Mouse (Mus musculus): ENCODE data around the gene Bclaf3.
"Not testable (repeated sequence)": the region's sequence is repeated elsewhere in the genome, so short reads cannot be mapped to it uniquely, and the experiment has no call there.

Bclaf3 gene

DNA sequence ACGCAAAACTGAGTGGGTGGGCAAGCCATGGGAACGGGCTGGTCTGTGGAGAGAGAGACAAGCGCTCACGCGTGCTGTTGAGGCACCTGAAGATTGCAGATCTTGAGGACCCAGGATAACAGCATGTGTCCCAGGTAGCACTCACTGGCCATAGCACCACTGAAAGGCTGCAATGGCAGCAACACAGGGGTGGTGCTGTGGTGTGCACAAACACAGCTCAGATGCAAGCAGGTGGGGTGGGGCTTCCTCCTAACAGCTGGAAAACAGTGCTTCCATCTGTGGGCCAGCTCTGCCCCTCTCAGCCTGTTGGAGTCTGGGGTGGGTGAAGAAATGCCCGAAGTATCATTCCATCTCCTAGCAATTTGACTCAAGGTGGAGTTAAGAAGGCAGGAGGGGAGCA lies at the start of gene Bclaf3:
Gene Bclaf3, plus strand, starts transcription at position 301 of the 400 bp plus-strand sequence.
- DNase-seq: no peak

DNA sequence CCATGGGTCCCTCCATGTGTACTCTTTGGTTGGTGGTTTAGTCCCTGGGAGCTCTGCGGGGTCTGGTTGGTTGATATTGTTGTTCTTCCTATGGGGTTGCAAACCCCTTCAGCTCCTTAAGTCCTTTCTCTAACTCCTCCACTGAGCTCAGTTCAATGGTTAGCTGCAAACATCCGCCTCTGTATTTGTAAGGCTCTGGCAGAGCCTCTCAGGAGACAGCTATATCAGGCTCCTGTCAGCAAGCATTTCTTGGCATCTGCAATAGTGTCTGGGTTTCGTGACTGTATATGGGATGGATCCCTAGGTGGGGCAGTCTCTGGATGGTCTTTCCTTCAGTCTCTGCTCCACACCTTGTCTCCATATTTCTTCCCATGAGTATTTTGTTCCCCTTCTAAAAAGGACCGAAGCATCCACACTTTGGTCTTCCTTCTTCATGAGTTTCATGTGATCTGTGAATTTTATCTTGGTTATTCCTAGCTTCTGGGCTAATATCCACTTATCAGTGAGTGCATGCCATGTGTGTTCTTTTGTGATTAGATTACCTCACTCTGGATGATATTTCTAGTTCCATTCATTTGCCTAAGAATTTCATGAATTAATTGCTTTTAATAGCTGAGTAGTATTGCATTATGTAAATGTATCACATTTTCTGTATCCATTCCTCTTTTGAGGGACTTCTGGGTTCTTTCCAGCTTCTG lies 48.1 kb upstream of the Bclaf3 start:
- not testable (repeated sequence) for DNase-seq

DNA sequence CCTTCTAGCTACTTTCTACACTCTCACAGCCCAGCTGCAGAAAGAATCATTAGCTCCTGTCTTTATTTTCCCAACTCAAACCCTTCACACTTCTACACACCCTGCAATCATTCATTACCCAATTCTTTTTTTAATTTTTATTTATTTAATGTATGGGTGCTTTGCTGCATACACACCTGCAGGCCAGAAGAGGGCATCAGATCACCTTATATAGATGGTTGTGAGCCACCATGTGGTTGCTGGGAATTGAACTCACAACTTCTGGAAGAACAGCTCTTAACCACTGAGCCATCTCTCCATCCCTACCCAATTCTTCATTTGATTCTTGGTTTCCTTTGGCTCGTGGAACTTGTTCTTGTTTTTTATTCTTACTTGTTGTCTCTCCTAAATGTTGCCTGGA lies 42.2 kb upstream of the Bclaf3 start:
- no peak for DNase-seq

DNA sequence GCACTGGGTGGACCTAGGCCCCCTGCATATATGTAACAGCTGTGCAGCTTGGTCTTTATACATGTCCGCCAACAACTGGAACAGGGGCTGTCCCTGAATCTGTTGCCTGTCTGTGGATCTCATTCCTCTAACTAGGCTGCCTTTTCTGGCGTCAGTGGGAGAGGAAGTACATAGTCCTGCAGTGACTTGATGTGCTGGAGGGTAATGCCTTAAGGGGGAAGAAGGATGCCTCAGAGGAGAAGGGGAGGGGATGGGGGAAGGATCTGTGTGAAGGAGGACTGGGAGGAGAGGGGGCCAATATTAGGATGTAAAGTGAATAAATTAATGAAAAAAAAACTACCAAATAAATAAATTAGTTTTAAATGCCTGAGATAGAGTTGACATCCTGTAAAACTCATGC lies 23.3 kb upstream of the Bclaf3 start:
- no peak for DNase-seq

DNA sequence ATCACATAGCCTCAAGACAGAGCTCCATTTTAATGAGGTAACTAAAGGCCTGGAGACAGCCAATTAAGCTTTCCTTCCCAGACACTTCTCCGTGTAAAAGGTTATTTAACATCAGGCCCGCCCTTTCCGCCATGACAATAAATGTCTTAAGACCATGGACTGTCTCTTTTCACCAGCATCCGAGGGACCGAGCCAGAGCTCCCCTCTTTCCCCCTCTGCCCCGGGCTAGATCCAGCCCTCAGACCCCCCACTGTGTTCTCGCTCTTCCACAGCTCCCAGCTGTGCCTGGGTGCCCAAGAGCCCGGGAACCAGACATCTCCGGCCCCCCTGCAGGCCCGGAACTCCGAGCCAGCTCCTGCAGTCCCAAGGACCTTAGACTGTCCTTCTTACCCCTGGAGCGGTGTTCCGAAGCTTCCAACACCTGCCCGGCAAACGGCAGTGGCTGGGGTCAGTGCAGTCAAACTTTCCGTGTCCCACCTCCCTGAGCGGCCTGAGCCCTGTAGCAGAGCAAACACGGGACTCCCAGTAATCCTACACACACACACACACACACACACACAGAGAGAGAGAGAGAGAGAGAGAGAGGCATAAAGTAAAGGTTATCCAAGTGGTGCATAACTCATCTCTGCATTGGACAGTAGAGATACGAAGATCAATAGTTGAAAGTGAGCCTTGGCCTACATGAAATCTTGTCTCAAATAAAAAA lies 18.0 kb upstream of the Bclaf3 start:
- no peak for DNase-seq

DNA sequence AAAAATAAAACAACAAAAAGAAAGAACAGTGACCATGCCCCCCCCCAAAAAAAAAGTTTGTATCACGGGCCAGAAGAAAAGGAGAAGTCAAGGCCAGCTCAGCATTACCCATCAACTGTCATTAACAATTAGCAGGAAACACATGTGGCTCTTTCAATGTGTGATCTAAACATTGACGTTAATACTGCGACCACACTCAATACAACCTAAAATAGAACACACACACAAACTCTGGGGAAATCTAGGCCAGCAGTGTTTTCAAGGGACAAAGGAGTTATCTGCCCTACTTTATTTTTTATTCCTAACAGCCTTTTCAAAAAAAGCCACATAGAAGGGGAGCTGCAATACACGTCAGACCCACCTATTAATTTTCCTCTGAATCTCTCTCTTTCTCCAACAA lies 17.4 kb upstream of the Bclaf3 start:
- DNase-seq: no peak

DNA sequence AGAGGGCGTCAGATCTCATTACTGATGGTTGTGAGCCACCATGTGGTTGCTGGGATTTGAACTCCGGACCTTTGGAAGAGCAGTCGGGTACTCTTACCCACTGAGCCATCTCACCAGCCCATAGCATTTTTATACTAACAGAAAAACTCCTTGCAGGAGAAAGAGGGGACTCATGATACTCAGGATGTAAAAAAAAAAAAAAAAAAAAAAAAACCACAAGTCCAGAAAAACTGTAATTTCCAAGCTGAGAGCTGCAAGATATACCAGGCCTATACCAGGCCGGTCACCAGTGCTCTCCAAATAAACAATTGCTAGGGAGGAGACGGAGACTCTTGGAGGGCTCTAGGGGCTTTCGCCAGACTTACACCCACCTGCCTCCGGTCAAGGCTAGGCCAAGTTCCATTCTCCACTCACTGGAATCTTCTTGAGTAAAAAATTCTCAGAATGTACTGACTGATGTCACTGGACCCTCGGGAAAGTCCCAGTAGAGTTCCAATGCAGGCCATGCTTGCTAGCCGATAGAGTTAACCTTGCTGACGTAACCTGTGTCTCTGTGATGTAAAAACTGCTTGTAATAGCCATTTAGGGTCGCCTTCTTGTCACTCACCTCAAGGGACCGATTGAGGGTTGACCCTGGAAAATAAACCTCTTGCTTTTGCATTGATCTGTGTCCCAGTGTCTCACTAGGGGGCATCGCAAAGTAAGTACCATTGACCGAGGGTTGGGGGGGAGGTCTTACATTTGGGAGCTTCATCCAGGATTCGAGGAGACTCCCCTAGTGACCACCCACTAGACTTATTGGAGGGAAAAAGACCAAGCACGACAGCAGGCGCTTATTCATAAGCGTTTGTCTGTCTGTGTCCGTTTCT lies 16.4 kb upstream of the Bclaf3 start:
- DNase-seq: no peak

DNA sequence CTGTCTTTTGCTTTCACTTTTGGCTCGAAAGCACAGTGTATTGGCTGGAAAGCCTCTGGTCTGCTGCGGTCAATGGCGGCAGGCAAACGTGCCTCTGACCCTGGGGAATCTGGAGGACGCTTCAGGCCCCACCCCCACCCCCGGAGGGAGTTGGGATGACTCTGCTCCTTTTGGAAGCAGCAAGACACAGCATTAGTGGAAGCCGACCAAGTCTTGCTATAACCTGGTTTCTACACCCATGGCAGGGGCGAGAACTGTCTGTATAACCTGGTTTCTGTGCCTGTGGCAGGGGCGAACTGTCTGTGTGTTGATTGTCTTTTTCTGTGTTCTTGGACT lies 15.8 kb upstream of the Bclaf3 start:
- no peak for DNase-seq

DNA sequence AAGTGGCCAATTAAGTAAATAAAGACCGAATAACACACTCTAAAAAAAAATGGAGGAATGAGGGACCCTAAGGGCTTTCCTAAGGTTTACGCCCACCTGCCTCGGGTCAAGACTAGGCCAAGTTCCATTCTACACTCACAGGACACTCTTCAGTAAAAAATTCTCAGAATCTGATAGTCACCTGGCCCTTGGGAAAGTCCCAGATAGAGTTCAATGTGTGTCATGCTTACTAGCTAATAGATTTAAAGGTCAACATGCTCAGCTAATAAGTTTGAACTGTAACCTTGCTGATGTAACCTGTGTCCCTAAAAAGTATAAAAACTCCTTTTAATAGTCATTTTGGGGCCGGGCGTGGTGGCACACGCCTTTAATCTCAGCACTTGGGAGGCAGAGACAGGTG lies 10.9 kb upstream of the Bclaf3 start:
- DNase-seq: no peak

DNA sequence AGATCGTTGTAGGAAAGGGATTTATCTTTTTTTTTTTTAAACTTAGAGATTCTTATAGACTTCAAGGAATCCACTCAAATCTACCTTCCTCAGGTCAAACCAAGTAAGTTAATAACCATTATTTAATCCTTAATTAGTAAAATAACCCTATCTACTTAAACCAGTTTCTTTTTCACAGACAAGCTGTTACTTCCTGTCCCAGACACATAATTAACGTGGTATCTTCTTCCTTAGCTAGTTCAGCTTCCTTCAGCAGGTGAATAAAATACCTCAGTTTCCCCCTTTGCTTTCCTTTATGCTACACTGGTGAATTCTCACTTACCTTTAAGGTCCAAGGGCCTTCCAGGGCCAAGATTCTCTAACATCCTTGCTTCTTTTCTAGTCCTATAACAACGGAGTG lies 4.7 kb upstream of the Bclaf3 start:
- no peak for DNase-seq

DNA sequence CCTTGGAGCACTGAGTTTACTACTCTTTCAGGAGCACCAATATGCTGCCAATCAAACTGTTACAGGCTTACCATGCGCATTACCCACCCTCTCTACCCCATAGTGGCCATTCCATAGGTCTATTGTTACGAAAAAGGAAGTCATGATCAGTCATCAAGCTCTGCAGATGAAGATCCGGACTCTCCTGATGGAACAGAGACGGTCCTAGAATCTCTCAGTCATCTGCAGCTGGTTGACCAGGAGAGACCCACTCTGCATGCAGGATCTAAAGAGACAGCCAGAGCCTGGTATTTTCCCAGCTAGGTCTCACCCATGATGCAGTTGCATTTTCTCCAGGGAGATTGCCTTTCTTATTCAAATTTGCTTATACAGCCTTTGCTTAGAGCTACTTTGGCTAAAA lies 3.8 kb upstream of the Bclaf3 start:
- DNase-seq: no peak

DNA sequence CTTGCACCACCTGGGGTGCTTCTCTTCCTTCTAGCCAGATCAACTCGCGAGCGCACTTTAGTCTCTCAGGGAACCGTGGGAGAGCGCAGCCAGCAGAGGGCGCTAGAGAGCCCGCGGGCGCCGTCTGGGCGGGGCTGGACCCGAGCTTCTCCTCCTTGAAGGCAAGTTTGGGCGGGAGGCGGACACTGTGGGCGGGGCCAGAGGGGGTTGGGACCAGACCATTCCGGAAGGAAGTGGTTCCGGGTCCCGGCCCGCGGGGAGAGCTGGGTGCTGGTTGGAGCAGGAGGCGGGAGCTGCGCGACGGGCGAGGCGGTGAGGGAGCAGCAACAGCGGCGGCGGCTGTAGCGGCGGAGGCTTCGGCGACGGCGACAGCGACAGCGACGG lies 5.9 kb downstream of the Bclaf3 start:
- peak; percentile 90 to 95 for DNase-seq

DNA sequence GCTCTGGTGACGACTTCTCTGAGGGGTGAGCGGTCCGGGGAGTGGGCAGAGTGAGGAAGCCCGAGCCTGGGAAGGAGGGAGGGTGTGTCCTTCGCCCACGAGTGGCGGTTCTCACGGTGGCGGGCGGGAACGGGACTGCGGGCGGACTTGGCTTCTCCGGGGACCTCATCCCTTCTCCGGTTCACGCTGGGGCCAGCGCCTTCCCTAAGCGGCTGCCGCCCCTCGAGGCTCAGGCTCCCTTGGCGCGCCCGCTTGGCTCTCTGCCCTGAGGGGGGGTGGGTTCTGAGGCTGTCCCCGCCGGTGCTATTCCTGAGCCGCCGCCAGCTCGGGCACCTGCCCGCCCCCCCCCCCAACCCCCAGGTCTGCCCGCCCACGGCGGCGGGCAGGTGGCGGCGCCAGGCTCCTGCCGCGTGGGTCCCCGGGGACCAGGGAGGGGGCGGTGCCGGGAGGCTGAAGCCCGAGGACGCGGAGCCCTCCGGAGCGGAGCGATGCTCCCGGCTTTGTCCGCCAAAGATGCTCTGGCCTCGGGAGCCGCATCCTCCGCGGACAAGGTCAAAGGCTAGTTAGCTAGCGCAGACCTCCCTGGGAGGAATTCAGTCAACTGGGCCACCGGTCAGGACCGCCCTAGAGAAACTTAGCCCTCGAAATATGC lies 6.4 kb downstream of the Bclaf3 start:
- DNase-seq: no peak

DNA sequence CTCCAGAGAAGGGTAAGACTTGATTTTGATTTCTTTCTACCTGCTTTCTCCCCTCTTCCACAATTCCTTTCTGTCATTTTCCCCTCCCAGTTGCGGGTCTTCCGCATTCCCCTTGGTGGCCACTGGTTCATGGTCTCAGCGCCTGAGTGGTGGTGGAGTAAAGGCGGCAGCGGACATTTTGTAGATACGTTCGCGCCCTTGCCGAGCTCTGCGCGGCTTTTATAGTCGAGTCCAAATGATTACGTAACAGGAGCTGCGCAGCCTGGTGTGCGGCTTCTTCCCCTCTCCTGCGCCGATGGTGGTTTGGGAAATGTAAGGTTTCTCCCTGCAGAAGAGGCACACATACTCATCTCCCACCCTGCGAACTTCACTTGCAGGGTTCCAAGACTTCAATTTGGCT lies 15.4 kb downstream of the Bclaf3 start:
- no peak for DNase-seq

DNA sequence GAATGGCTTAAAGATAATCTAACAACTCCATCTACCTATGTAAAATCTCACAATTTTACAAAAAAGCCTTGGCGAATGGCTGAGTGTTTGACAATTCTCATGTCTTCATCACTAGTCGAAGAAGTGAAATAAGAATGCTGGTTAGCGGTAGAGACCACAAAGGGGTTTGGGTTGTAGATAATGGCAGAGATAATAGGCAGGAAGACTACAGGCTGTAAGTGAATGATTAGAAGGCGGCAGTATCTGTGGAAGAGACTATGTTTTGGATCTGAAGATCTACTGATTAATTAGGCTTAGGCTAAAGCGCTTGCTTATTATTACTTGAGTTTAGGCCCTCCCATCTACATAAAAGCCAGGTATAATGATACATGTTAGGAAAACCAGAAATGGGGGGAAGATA lies 20.6 kb downstream of the Bclaf3 start:
- no peak for DNase-seq

DNA sequence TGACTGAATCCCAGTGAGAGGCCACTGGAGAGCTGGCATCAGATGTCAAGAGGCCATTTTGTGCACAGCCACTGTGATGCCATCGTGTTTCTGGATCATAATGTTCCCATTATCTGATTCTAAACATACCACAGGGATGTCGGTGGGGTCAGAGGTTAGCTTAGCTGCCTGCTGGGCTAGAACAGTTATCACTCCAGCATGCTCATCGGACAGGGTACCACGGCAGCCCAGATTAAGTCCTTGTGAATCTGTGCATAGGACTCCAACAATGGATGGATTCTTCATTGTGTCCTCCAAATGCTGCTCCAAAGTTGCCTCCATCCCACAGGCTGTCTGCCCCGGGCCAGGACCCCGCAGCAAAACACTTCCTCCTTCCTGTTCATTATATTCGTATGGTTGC lies 58.2 kb downstream of the Bclaf3 start:
- not testable (repeated sequence) for DNase-seq

DNA sequence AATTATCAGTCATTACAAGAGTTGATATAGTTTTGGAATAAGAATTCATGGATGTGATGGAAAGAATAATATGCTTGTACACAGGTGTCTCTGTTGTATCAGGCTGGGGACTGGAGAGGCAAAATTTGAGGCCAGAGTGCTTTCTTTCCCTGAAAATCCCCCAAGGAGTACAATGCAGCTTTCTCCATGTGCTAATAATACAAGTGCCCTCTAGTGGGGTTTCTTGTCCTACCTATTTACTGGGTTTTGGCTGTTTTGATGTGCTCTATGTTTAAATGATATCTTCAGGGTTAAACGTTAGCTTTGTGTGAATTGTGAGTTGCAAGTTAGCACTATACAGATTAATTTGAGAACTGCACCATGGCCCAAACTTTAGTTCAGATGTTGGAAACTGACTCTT lies 65.1 kb downstream of the Bclaf3 start:
- no peak for DNase-seq

DNA sequence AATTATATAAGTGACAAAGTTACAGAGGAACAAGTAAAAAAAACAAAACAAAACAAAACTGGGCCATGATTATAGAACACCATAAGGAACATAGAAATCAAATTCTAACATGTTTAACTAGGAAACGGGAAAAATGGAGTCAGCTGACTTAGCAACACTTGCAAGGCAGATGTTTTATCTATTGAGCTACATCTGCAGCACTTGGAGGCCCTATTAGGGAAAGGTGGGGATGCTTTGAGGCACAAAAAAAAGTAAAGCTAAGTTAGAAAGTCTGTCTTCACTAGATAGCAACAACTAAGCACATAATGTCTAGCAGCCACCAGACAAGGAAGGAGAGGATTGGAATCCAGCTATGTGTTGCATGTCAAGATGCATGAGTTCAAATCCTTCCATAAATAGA lies 71.0 kb downstream of the Bclaf3 start:
- DNase-seq: no peak

DNA sequence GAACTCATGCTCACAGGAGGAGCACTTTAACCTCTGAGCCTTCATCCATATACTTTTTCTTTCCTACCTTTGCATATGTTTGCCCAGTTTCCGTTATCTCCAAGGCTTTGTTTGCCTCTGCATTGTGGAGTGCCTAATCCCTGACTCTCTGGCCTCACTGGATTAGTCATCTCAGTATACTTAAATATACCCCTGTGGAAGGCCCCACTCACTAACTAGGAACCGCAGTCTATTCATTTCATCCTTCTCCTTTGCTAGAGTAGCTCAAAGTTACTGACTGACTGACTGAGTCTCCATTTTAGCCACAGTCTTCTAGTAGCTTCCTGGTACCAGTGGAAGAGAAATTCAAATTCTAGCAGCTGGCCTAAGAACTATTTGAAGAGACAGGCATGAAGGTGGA lies 78.3 kb downstream of the Bclaf3 start:
- DNase-seq: no peak

DNA sequence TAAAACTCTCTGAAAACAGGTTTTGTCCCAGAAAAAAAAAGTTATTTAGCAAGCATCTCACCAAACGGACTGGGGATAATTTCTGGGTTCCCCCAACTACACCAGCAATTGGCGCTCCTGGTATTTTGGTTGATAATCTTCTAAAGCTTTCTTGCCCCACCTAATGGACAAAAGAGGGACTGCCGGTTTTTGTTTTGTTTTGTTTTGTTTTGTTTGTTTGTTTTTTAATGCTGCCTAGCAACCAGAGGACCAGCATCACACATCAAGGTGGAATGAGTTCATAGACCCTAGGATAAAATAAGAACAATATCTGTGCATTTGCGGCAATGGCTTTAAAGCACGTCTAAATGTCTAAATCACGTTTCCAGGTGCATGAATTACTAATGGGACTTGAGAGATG lies 80.4 kb downstream of the Bclaf3 start:
- DNase-seq: peak in 1 of 2 experiments; percentile 17

DNA sequence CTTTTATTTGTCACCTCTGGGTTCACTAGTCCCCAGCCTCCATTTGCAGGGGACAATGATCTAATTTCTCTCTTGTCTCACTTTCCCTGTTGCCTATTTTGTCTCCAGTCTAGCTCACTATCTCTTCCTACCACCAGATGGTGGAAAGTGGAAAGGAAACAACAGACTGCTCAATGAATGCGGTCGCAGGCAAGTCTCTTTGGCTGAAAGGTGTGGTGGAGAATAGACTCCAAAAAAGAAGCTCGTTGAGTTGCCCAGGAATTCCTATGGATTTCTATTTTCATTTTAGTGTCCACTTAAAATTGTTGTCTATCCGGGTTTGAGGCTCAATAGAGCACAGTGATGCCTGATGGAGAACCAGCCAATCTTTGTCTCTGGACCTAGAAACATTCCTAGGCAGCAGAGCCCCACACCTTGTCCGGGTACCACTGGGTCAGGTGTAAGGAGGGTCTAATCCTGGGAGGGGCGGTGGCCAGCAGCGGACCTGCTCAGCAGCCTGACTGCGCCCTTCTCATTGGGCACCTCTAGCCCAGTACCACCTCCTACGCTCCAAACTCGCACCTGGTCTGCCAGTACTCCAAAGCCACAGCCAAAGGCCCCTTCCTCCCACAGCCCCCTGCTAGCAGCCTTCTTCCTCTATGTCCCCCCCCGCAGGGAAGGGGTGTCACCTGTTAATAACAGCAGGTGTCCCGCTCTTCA lies 99.9 kb downstream of the Bclaf3 start:
- DNase-seq: peak; percentile 10

DNA sequence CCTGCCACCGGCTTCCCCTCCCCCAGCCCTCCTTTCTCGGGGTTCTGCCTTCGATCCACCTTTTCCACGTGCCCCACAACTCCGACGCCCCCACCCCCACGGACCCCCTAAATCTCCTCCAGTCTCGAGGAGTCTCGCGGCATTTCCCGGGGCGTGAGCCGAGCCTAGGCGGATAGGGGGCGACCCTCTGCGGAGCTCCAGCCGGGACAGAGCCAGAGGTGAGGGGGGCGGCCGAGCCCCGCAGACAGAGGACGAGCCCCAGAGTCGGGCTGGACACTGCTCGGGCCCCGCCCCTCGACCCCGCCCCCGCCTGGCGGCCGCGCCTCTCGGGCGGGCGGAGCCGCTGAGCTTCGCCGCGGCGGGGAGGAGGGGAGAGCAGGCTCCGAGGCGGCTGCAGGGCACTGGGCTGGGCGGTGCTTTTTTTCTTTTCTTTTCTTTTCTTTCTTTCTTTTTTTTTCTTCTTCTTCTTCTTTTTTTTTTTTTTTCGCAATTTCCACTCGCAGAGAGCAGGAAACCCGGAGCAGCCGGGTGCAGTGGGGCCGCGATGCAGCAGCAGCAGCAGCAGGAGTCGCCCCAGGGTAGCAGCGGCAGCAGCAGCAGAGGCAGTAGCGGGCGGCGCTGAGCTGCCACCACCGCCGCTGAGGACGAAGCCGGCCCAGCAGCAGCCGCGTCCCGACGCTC lies 100.6 kb downstream of the Bclaf3 start, which contains the start of gene Sh3kbp1:
Gene Sh3kbp1, plus strand, starts transcription at position 366 of the 681 bp plus-strand sequence.
- DNase-seq: peak; percentile 27 to 40

All from cerebellum, postnatal 36 days (tissue).